Mouse (Mus musculus) CH12.LX (cell line): ENCODE measurements at regions not wholly inside any gene's neighbourhood (a gene's known extent, or its start where the extent isn't known, plus 50 kb on each side); places are given as distances from the start of the nearest gene placed in this dataset.

Source experiments
- CTCF ChIP-seq, 2 experiments: IDR thresholded peaks in 1 of 2; conservative IDR thresholded peaks in 1 of 2; 2 replicates each; pipeline ENCODE4 v1.5.1; 2011 to 2012; ENCODE audit warnings: low read depth in 2 of 2, low read length in 2 of 2, improper control_type of control experiment in 1 of 2, inconsistent platforms in 1 of 2, mild to moderate bottlenecking in 1 of 2, moderate library complexity in 1 of 2
- POLR2AphosphoS2 ChIP-seq: IDR thresholded peaks from 2 replicates; pipeline ENCODE4 v1.6.1; 2011; ENCODE audit warnings: low read depth, low read length, improper control_type of control experiment
- ZC3H11A ChIP-seq: IDR thresholded peaks from 2 replicates; pipeline ENCODE4 v1.6.1; 2012; ENCODE audit warnings: low read depth, mild to moderate bottlenecking, inconsistent platforms, low read length, improper control_type of control experiment

- no peak for TF ChIP-seq ZC3H11A
- no peak for TF ChIP-seq CTCF (conservative IDR thresholded peaks at IDR 0.05 in 1 of 2, IDR thresholded peaks at IDR 0.05 in 1 of 2; ENCODE audit: low read depth in 2 of 2, low read length in 2 of 2)
- TF ChIP-seq POLR2AphosphoS2 = no peak
Measured at GRCm38 (mm10) chr11:40302568-40302967, 392.4 kb downstream of the Mat2b start.
